Mouse (Mus musculus): Measurements from ENCODE around the gene Mettl1. TPM values are rescaled to one million over a fixed set of nuclear protein-coding genes. Genes with fewer than 3 reads are reported as not detected.

Mettl1 gene
- polyA plus RNA-seq (2015; fragmentation: Nextera tagmentation; extraction: Ambion mirVana) = 37.4 and 40.2 TPM in 2 replicates

DNA sequence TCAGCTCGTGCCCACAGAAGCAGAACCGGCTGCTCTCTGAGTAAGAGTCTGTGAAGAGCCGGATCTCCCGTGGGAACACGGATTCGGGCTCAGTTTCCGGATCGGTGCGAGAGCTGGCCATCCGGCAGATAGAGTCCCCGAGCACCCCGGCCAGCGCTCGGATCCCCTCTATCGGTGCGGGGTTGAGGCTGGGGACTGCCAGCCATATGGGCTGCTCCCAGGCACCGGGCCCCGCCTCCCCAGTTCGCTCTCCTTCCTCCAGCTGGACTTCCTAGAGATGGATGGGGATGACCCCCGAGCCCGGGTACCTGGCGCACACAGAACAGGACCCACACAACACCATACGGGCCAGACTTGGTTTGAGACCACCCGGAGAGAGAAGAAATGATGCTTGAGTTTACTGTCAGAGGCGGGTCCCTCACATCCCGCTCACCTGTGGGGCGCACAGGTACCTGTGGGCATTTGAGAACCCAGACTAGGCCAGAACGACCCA is at the start of gene Mettl1, which contains the start of gene Eef1akmt3:
Gene Mettl1, plus strand, starts transcription at position 141 of the 493 bp plus-strand sequence.
Gene Eef1akmt3, minus strand, starts transcription at position 240 of the 493 bp plus-strand sequence.
- Histone ChIP-seq H3K36me3 (ENCODE audit: insufficient read depth, low read length) (0 out of 2 replicates have a peak, but pooled peaks cover 4% of the 10 kb centered on the region), H3K27ac (peak within 1 kb of the TSS; percentile 77), H3K9ac (ENCODE audit: low read depth, low read length) (peak within 1 kb of the TSS; percentile 73), H3K4me1 (replicated peaks; ENCODE audit: insufficient read depth, low read length) (peaks cover 9% of the 10 kb centered on the region), H3K9me3 (replicated peaks; ENCODE audit: low read length) (no peaks in the 10 kb centered on the region), H3K4me2 (ENCODE audit: low read length) (peak within 1 kb of the TSS; percentile 99), H3K27me3 (ENCODE audit: insufficient read depth, low read length) (no peaks in the 10 kb centered on the region), H3K4me3 (replicated peaks; ENCODE audit: low read depth, low read length) (peak within 1 kb of the TSS; percentile 89)
- ATAC-seq (replicated peaks; ENCODE audit: low FRiP score, low read depth) = peak; percentile 49
- TF ChIP-seq CTCF (IDR thresholded peaks at IDR 0.05; ENCODE audit: low read depth) = no peak
- no peak for DNase-seq (ENCODE audit: low spot score)
- WGBS = under 1% methylated on average over 28 of the region's 28 CpGs

DNA sequence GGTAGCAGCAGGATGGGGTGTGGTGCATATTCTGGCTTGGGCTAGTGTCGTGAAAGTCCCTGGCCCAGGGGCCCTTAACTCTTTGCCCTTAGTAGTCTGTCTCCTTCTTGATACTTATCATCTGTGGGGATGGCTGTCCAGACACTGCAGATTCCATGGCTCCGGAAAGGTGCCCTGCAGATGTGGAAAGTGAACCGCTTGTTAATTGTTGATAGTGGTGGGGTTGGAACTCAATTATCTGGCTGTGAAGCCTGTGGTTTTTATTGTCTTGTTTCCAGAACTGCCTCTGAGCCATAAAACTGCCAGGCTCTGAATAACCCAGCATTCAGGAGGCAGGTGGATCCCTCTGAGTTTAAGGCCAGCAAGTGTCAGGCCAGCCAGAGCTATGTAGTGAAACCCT is 49.5 kb upstream of the Mettl1 start:
- DNase-seq (ENCODE audit: low spot score) (no peak), ATAC-seq (replicated peaks; ENCODE audit: low FRiP score, low read depth) (no peak)
- Histone ChIP-seq H3K9me3 (replicated peaks; ENCODE audit: low read length) (no peaks in the 10 kb centered on the region), H3K4me1 (replicated peaks; ENCODE audit: insufficient read depth, low read length) (peaks cover 25% of the 10 kb centered on the region), H3K9ac (ENCODE audit: low read depth, low read length) (no peak overlapping the region), H3K4me3 (replicated peaks; ENCODE audit: low read depth, low read length) (no peak overlapping the region), H3K27ac (no peak overlapping the region), H3K4me2 (ENCODE audit: low read length) (no peak overlapping the region), H3K27me3 (ENCODE audit: insufficient read depth, low read length) (no peaks in the 10 kb centered on the region), H3K36me3 (ENCODE audit: insufficient read depth, low read length) (peaks cover 51% of the 10 kb centered on the region)
- no peak for TF ChIP-seq CTCF (IDR thresholded peaks at IDR 0.05; ENCODE audit: low read depth)
- WGBS = 48% methylated on average over 3 of the region's 3 CpGs

DNA sequence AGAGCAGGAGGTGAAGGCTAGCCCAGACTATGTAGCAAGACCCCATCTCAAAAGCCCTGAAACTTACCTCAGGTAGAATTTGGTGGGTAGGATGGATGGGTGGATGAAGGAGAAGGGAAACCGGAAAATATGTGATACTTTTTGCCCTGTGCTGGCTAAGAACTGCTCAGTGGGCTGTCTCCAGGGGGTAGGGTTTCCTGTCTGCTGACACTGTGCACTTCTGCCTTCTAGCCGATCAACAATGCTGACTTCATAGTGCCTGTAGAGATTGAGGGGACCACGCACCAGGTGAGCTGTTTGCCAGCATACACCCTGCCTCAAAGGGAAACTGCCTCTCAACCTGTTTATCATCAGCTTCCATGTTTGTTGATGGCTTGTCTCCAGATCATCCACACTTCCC is 47.6 kb upstream of the Mettl1 start:
- no peaks in the 10 kb centered on the region for H3K27me3 ChIP-seq (ENCODE audit: insufficient read depth, low read length)
- TF ChIP-seq CTCF (IDR thresholded peaks at IDR 0.05; ENCODE audit: low read depth) = no peak
- H3K4me2 ChIP-seq (ENCODE audit: low read length) = no peak overlapping the region
- H3K9me3 ChIP-seq (replicated peaks; ENCODE audit: low read length) = no peaks in the 10 kb centered on the region
- ATAC-seq (replicated peaks; ENCODE audit: low FRiP score, low read depth) (no peak), DNase-seq (ENCODE audit: low spot score) (no peak)
- H3K4me3 ChIP-seq (replicated peaks; ENCODE audit: low read depth, low read length) = no peak overlapping the region
- no peak overlapping the region for H3K27ac ChIP-seq
- no peak overlapping the region for H3K9ac ChIP-seq (ENCODE audit: low read depth, low read length)
- peaks cover 62% of the 10 kb centered on the region for H3K36me3 ChIP-seq (ENCODE audit: insufficient read depth, low read length)
- 83% methylated on average over 3 of the region's 3 CpGs for WGBS
- peaks cover 6% of the 10 kb centered on the region; the same call in 1 of the 2 replicates for H3K4me1 ChIP-seq (replicated peaks; ENCODE audit: insufficient read depth, low read length)

DNA sequence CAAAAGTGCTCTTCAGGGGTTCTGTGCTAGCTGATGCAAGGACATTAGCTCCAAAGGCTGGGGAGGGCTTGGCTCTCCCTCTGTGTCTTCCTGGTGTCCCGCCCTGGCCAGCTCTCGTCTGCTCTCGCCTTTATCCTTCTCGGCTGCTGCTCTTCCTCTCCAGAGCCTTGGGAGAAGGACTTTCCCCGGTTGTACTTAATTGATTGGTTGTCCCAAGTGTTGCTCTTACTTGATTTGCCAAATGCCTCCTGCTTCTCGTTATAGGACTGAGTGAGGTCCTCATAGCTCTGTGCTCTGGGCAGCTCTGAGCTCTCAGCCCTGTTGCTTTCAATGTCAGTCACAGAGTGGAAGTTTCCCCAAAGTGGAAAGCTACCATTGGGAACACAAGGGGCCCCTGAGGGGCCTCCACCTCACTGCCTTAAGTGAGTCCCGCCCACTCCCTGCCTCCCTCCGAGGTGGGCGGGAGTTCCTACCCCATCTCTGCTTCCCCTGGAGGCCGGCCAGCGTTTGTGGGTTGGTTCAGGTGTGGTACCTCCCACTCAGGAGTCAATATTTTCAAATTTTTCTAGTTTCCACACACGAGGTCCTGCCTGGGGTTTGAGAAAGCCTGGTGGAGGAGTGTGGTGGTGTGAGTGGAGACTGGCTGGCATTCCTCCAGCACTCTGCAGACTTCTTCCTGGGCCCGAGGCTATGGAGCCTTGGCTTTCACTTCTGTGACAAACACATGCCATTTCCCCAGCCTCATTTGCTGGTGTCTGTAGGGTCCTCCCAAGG is 43.7 kb upstream of the Mettl1 start:
- Histone ChIP-seq H3K4me2 (ENCODE audit: low read length) (no peak overlapping the region), H3K9ac (ENCODE audit: low read depth, low read length) (no peak overlapping the region), H3K4me3 (replicated peaks; ENCODE audit: low read depth, low read length) (no peak overlapping the region), H3K9me3 (replicated peaks; ENCODE audit: low read length) (no peaks in the 10 kb centered on the region), H3K36me3 (ENCODE audit: insufficient read depth, low read length) (peaks cover 58% of the 10 kb centered on the region), H3K27ac (no peak overlapping the region), H3K27me3 (ENCODE audit: insufficient read depth, low read length) (no peaks in the 10 kb centered on the region), H3K4me1 (replicated peaks; ENCODE audit: insufficient read depth, low read length) (no peaks in the 10 kb centered on the region)
- 53% methylated on average over 13 of the region's 13 CpGs for WGBS
- TF ChIP-seq CTCF (IDR thresholded peaks at IDR 0.05; ENCODE audit: low read depth) = no peak
- DNase-seq (ENCODE audit: low spot score) = no peak
- no peak for ATAC-seq (replicated peaks; ENCODE audit: low FRiP score, low read depth)

DNA sequence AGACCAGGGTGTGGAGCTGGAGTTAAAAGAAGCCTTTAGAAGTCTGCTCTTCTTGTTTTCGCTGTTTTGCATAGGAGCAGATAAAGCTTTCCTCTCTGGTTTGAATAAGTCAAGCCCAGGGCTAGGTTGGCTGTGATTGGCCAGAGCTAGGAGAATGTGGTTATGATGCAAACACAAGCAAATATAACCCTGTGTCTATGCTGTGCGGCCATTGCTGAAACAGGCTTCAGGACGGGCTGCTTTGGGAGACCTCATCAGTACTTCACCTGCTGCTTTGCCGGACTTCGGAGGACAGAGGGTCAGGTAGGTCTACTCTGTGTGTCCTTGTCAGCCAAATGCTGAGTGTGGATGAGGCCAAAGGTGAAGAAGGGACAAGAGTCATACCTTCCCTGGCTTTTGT is 40.7 kb upstream of the Mettl1 start, which contains the start of gene Avil:
Gene Avil, plus strand, starts transcription at position 181 of the 400 bp plus-strand sequence.
- Histone ChIP-seq H3K4me2 (ENCODE audit: low read length) (no peak within 1 kb of the TSS), H3K9ac (ENCODE audit: low read depth, low read length) (no peak within 1 kb of the TSS), H3K4me3 (replicated peaks; ENCODE audit: low read depth, low read length) (no peak within 1 kb of the TSS), H3K27ac (no peak within 1 kb of the TSS), H3K4me1 (replicated peaks; ENCODE audit: insufficient read depth, low read length) (no peaks in the 10 kb centered on the region), H3K9me3 (replicated peaks; ENCODE audit: low read length) (no peaks in the 10 kb centered on the region), H3K36me3 (ENCODE audit: insufficient read depth, low read length) (peaks cover 28% of the 10 kb centered on the region), H3K27me3 (ENCODE audit: insufficient read depth, low read length) (no peaks in the 10 kb centered on the region)
- ATAC-seq (replicated peaks; ENCODE audit: low FRiP score, low read depth) = no peak
- TF ChIP-seq CTCF (IDR thresholded peaks at IDR 0.05; ENCODE audit: low read depth) = no peak
- no peak for DNase-seq (ENCODE audit: low spot score)
- 87% methylated on average over 5 of the region's 5 CpGs for WGBS

DNA sequence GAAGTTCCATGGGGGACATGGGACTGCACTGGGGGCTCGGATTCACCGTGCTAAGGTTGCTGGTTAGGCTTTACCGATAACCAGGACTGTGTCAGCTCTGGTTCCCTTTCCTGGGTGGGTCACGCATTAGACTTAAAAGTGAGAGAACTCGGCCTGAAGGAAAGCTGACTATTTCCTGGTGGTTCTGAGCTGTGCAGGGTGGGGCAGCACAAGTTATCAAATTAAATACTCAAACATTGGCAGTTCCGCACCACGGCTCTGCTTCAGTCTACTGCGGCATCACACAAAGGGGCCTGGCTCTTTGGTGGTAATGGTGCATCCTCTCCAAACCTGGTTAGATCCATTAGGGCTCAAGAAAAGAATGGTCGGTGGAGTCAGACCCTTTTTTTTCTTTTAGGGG is 39.9 kb upstream of the Mettl1 start:
- no peak overlapping the region for H3K4me3 ChIP-seq (replicated peaks; ENCODE audit: low read depth, low read length)
- ATAC-seq (replicated peaks; ENCODE audit: low FRiP score, low read depth) (no peak), DNase-seq (ENCODE audit: low spot score) (no peak)
- H3K27me3 ChIP-seq (ENCODE audit: insufficient read depth, low read length) = no peaks in the 10 kb centered on the region
- 78% methylated on average over 9 of the region's 9 CpGs for WGBS
- H3K9ac ChIP-seq (ENCODE audit: low read depth, low read length) = no peak overlapping the region
- no peak overlapping the region for H3K27ac ChIP-seq
- TF ChIP-seq CTCF (IDR thresholded peaks at IDR 0.05; ENCODE audit: low read depth) = no peak
- no peaks in the 10 kb centered on the region for H3K9me3 ChIP-seq (replicated peaks; ENCODE audit: low read length)
- no peak overlapping the region for H3K4me2 ChIP-seq (ENCODE audit: low read length)
- no peaks in the 10 kb centered on the region for H3K4me1 ChIP-seq (replicated peaks; ENCODE audit: insufficient read depth, low read length)
- peaks cover 25% of the 10 kb centered on the region for H3K36me3 ChIP-seq (ENCODE audit: insufficient read depth, low read length)
